Mouse (Mus musculus): ENCODE results near the gene Dnm2. TPM values are rescaled to one million over a fixed set of nuclear protein-coding genes. Genes with fewer than 3 reads are reported as not detected.
"Not testable (repeated sequence)": the region's sequence is repeated elsewhere in the genome, so short reads cannot be mapped to it uniquely, and the experiment has no call there.

Gene Dnm2
- polyA plus RNA-seq, 1 experiment from 2014 or later, result 72.7 TPM

- Histone ChIP-seq H3K27ac (ENCODE audit: low read depth, low read length) (peak within 1 kb of the TSS; percentile 51), H3K27me3 (replicated peaks; ENCODE audit: control insufficient read depth, insufficient read depth, low read length) (no peaks in the 10 kb centered on the region), H3K4me2 (peak within 1 kb of the TSS; percentile 82), H3K4me1 (replicated peaks; ENCODE audit: control insufficient read depth, insufficient read depth, low read length) (peaks cover 11% of the 10 kb centered on the region), H3K4me3 (ENCODE audit: low read depth, low read length) (peak within 1 kb of the TSS; percentile 74), H3K9me3 (ENCODE audit: control insufficient read depth, low read length) (no peaks in the 10 kb centered on the region), H3K36me3 (ENCODE audit: control insufficient read depth, insufficient read depth, low read length) (peaks cover 32% of the 10 kb centered on the region), H3K9ac (ENCODE audit: low read depth, low read length) (peak within 1 kb of the TSS; percentile 82)
- ATAC-seq (replicated peaks; ENCODE audit: low FRiP score) (peak; percentile 95), DNase-seq (ENCODE audit: low spot score) (peak; percentile 99)
- WGBS, result under 1% methylated on average over 44 of the region's 44 CpGs
Measured at GRCm38 (mm10) chr9:21509772-21510688, 85.3 kb downstream of the Dnm2 start, which contains the start of gene Tmed1. Gene Tmed1, minus strand, starts transcription at chr9:21510252.

- H3K4me1 ChIP-seq (replicated peaks; ENCODE audit: control insufficient read depth, insufficient read depth, low read length), result peaks cover 11% of the 10 kb centered on the region
- H3K27ac ChIP-seq (ENCODE audit: low read depth, low read length), result peak overlapping the region; percentile 51
- 7% methylated on average over 7 of the region's 7 CpGs for WGBS
- peak overlapping the region; percentile 74 for H3K4me3 ChIP-seq (ENCODE audit: low read depth, low read length)
- ATAC-seq (replicated peaks; ENCODE audit: low FRiP score), result peak; percentile 24; the same call in 1 of the 2 replicates
- no peaks in the 10 kb centered on the region for H3K9me3 ChIP-seq (ENCODE audit: control insufficient read depth, low read length)
- peak overlapping the region; percentile 82 for H3K4me2 ChIP-seq
- no peaks in the 10 kb centered on the region for H3K27me3 ChIP-seq (replicated peaks; ENCODE audit: control insufficient read depth, insufficient read depth, low read length)
- no peak for DNase-seq (ENCODE audit: low spot score)
- H3K9ac ChIP-seq (ENCODE audit: low read depth, low read length), result peak overlapping the region; percentile 82
- H3K36me3 ChIP-seq (ENCODE audit: control insufficient read depth, insufficient read depth, low read length), result peaks cover 29% of the 10 kb centered on the region
Measured at GRCm38 (mm10) chr9:21510689-21511015, 85.9 kb downstream of the Dnm2 start.

DNA sequence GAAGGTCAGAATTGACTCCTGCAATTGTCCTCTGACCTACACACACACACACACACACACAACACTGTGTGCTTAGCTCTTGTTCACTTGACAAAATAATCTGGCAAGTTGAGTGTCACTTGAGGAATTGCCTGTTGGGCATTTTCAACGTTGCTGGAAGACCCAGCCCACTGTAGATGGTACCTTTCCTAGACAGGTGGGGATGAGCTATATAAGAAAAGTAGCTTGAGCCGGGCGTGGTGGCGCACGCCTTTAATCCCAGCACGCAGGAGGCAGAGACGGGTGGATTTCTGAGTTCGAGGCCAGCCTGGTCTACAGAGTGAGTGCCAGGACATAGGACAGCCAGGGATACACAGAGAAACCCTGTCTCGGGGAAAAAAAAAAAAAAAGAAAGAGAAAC, 86.3 kb downstream of the Dnm2 start:
- ATAC-seq (replicated peaks; ENCODE audit: low FRiP score) (no peak), DNase-seq (ENCODE audit: low spot score) (no peak)
- H3K4me1 ChIP-seq (replicated peaks; ENCODE audit: control insufficient read depth, insufficient read depth, low read length), result peaks cover 11% of the 10 kb centered on the region
- H3K9ac ChIP-seq (ENCODE audit: low read depth, low read length), result peak overlapping the region; percentile 82
- WGBS, result 71% methylated on average over 9 of the region's 9 CpGs
- H3K27ac ChIP-seq (ENCODE audit: low read depth, low read length), result peak overlapping the region; percentile 51; the same call in 1 of the 2 replicates
- H3K4me2 ChIP-seq, result peak overlapping the region; percentile 82
- peak overlapping the region; percentile 74 for H3K4me3 ChIP-seq (ENCODE audit: low read depth, low read length)
- H3K27me3 ChIP-seq (replicated peaks; ENCODE audit: control insufficient read depth, insufficient read depth, low read length), result no peaks in the 10 kb centered on the region
- no peaks in the 10 kb centered on the region for H3K9me3 ChIP-seq (ENCODE audit: control insufficient read depth, low read length)
- H3K36me3 ChIP-seq (ENCODE audit: control insufficient read depth, insufficient read depth, low read length), result peaks cover 25% of the 10 kb centered on the region

GRCm38 (mm10) chr9:21513466-21513865, 88.8 kb downstream of the Dnm2 start:
- ATAC-seq (replicated peaks; ENCODE audit: low FRiP score), result no peak
- peaks cover 11% of the 10 kb centered on the region for H3K4me1 ChIP-seq (replicated peaks; ENCODE audit: control insufficient read depth, insufficient read depth, low read length)
- H3K4me3 ChIP-seq (ENCODE audit: low read depth, low read length), result no peak overlapping the region
- H3K9ac ChIP-seq (ENCODE audit: low read depth, low read length), result no peak overlapping the region
- no peak overlapping the region for H3K27ac ChIP-seq (ENCODE audit: low read depth, low read length)
- 99% methylated on average over 4 of the region's 4 CpGs for WGBS
- DNase-seq (ENCODE audit: low spot score), result no peak
- H3K36me3 ChIP-seq (ENCODE audit: control insufficient read depth, insufficient read depth, low read length), result peaks cover 5% of the 10 kb centered on the region
- H3K4me2 ChIP-seq, result no peak overlapping the region
- no peaks in the 10 kb centered on the region for H3K9me3 ChIP-seq (ENCODE audit: control insufficient read depth, low read length)
- H3K27me3 ChIP-seq (replicated peaks; ENCODE audit: control insufficient read depth, insufficient read depth, low read length), result no peaks in the 10 kb centered on the region

GRCm38 (mm10) chr9:21517947-21518495, 93.3 kb downstream of the Dnm2 start:
- Histone ChIP-seq H3K4me1 (replicated peaks; ENCODE audit: control insufficient read depth, insufficient read depth, low read length) (no peaks in the 10 kb centered on the region), H3K4me3 (ENCODE audit: low read depth, low read length) (no peak overlapping the region), H3K4me2 (no peak overlapping the region), H3K9ac (ENCODE audit: low read depth, low read length) (no peak overlapping the region), H3K27ac (ENCODE audit: low read depth, low read length) (no peak overlapping the region), H3K36me3 (ENCODE audit: control insufficient read depth, insufficient read depth, low read length) (no peaks in the 10 kb centered on the region), H3K27me3 (replicated peaks; ENCODE audit: control insufficient read depth, insufficient read depth, low read length) (no peaks in the 10 kb centered on the region), H3K9me3 (ENCODE audit: control insufficient read depth, low read length) (no peaks in the 10 kb centered on the region)
- no peak for DNase-seq (ENCODE audit: low spot score)
- ATAC-seq (replicated peaks; ENCODE audit: low FRiP score), result no peak
- 73% methylated on average over 6 of the region's 6 CpGs for WGBS

DNA sequence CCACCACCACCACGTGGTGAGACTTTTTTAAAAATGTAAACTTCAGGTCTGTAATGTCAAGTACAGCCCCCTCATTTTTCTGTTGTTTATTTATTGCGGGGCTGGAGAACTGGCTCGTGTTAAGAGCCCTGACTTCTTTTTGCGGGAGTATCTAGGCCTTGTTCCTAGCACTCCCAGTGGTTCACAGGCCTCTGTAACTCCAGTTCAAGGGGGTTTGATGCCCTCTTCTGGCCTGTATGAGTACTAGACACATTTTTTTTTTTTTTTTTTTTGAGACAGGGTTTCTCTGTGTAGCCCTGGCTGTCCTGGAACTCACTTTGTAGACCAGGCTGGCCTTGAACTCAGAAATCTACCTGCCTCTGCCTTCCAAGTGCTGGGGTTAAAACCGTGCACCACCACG, 94.0 kb downstream of the Dnm2 start:
- H3K9me3 ChIP-seq (ENCODE audit: control insufficient read depth, low read length); H3K9ac ChIP-seq (ENCODE audit: low read depth, low read length); H3K4me1 ChIP-seq (replicated peaks; ENCODE audit: control insufficient read depth, insufficient read depth, low read length); H3K4me3 ChIP-seq (ENCODE audit: low read depth, low read length); ATAC-seq (replicated peaks; ENCODE audit: low FRiP score); H3K27ac ChIP-seq (ENCODE audit: low read depth, low read length); DNase-seq (ENCODE audit: low spot score); H3K36me3 ChIP-seq (ENCODE audit: control insufficient read depth, insufficient read depth, low read length); H3K27me3 ChIP-seq (replicated peaks; ENCODE audit: control insufficient read depth, insufficient read depth, low read length); H3K4me2 ChIP-seq: not testable (repeated sequence)
- 81% methylated on average over 6 of the region's 6 CpGs for WGBS

DNA sequence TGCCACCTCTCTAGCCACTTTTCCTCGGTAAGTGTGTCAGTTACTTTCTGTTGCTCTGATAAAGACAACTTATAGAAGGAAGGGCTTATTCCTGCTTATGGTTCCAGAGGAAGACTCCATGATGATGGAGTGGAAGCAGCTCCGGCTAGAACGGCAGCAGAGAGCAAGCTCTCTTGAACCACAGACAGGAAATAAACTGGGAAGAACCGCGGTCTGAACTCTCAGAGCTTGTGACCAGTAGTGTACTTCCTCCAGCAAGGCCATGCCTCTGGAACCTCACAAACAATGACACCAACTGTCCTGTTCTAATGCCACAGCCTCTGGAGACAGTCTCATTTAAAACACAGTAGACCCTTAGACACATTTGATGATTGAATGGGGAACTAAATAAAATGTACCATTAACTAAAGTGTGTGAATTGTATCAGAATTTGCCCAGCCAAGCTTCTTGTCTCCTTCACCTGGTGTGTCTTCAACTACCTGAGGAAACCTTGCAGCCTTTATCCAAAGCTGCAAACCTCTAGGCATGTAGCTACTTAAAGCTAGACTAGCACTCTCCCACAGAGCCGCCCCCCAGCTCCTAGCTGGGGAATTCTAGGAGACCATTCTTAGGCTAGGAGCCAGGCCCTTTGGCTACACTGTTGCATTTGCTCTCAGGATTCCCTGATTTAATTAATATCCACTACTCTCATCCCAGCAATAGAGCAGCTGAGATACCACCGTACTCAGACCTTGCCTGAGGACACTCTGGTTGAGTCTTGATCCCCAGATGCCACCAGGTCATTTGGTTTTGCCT, 100.6 kb downstream of the Dnm2 start:
- H3K4me1 ChIP-seq (replicated peaks; ENCODE audit: control insufficient read depth, insufficient read depth, low read length), result 0 out of 2 replicates have a peak, but pooled peaks cover 3% of the 10 kb centered on the region
- no peak overlapping the region for H3K27ac ChIP-seq (ENCODE audit: low read depth, low read length)
- 57% methylated on average over 7 of the region's 7 CpGs for WGBS
- no peak overlapping the region for H3K4me3 ChIP-seq (ENCODE audit: low read depth, low read length)
- no peaks in the 10 kb centered on the region for H3K36me3 ChIP-seq (ENCODE audit: control insufficient read depth, insufficient read depth, low read length)
- H3K9ac ChIP-seq (ENCODE audit: low read depth, low read length), result no peak overlapping the region
- DNase-seq (ENCODE audit: low spot score) (no peak), ATAC-seq (replicated peaks; ENCODE audit: low FRiP score) (no peak)
- no peak overlapping the region for H3K4me2 ChIP-seq
- no peaks in the 10 kb centered on the region for H3K9me3 ChIP-seq (ENCODE audit: control insufficient read depth, low read length)
- H3K27me3 ChIP-seq (replicated peaks; ENCODE audit: control insufficient read depth, insufficient read depth, low read length), result no peaks in the 10 kb centered on the region

GRCm38 (mm10) chr9:21525937-21526633, 101.4 kb downstream of the Dnm2 start, which contains the start of gene AB124611:
Gene AB124611, plus strand, starts transcription at chr9:21526176.
- ATAC-seq (replicated peaks; ENCODE audit: low FRiP score) (no peak), DNase-seq (ENCODE audit: low spot score) (no peak)
- Histone ChIP-seq H3K4me2 (no peak within 1 kb of the TSS; the same call in 1 of the 2 replicates), H3K27me3 (replicated peaks; ENCODE audit: control insufficient read depth, insufficient read depth, low read length) (no peaks in the 10 kb centered on the region), H3K36me3 (ENCODE audit: control insufficient read depth, insufficient read depth, low read length) (no peaks in the 10 kb centered on the region), H3K9ac (ENCODE audit: low read depth, low read length) (no peak within 1 kb of the TSS), H3K9me3 (ENCODE audit: control insufficient read depth, low read length) (no peaks in the 10 kb centered on the region), H3K4me1 (replicated peaks; ENCODE audit: control insufficient read depth, insufficient read depth, low read length) (0 out of 2 replicates have a peak, but pooled peaks cover 3% of the 10 kb centered on the region), H3K4me3 (ENCODE audit: low read depth, low read length) (no peak within 1 kb of the TSS), H3K27ac (ENCODE audit: low read depth, low read length) (no peak within 1 kb of the TSS)
- WGBS, result 51% methylated on average over 14 of the region's 14 CpGs

Measured in liver, embryonic 11.5 days (tissue).